Mouse (Mus musculus): Measurements from ENCODE around the gene Drc3.

- TF ChIP-seq POLR2A (IDR thresholded peaks at IDR 0.05; ENCODE audit: control insufficient read depth, low read depth, low read length) (no peak), CTCF (IDR thresholded peaks at IDR 0.05; ENCODE audit: control insufficient read depth, insufficient read depth, insufficient replicate concordance, low read depth, low read length) (no peak)
Measured at GRCm38 (mm10) chr11:60309875-60310274, 43.3 kb upstream of the Drc3 start.

Data from testis, adult 2 months (tissue).